Mouse (Mus musculus): Measurements from ENCODE around the gene Etnppl.

The Etnppl gene

DNA sequence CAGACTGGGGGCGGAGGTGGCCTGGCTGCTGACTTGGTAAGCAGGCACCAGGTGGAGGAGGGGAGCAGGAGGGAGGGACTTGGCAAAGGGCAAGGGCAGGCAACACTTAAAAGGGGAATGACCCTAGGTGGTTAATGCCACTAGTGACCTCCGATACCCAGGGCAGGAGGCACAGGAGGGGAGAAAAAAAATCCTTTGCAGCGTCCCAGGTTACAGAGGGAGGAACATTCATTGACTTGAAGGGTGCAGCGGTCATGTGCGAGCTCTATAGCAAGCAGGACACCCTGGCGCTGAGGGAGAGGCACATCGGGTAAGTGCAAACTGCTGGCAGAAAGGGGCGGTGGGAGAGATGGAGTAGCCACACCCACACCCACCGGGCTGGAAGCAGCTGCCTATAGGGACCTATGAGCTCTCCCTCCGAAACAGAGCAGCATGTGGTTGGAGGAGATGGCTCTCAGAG lies at the start of gene Etnppl:
Gene Etnppl (plus strand): TSS at position 10 of the 460 bp plus-strand sequence.
- peak; percentile 79 for DNase-seq

DNA sequence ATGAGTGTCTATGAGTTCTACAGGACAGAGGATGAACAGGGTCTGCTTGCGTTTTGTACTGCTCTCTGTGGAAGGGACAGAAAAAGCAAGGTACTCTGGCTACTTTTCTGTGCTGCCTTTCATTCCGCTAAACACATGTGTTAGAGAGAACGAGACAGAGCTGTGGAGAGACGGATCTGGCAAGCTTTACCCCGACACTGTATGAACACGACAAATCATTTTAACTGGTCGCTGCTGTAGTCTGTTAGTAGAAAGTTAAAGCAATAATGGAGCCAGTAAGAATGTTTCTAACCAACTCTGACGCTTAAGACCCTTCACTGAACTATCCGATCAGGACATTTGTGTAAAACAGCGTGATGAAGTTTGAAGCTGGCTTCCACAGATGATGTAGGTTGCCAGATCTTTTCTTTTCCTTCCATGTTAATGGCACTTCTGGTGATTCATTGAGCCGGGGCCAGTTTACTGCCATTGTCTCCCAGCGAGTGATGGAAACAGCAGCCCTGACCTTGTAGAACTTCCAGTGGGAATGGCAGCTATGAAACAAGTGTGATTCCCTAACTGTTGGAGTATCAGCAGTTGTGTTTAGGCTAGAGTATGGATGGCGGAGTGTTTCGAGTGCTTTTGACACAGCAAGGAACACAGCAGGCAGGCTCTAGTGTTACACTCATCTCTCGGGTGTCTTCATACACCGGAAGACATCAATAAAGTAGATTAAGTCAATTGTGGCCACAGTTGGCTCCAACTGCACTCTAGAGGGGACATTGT lies 48.7 kb upstream of the Etnppl start:
- no peak for DNase-seq

DNA sequence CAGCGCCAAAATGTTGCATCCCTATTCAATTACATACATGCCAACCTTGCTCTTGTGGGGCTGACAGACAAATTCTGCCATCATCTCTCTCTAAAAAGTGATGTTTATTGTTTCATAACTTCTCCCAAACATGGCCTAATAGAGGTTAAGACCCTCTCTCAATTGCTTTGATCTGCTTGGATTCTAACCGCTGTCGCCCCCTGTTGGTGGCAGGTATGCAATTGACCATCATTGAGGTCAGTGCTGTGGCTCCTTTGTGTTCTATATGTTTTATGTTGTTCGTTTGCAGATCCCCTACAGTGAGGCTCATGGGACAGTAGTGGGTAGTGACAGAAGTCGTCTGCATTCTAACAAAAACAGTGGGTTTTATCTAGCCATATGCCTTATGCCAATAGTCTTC lies 44.0 kb upstream of the Etnppl start:
- DNase-seq = no peak

DNA sequence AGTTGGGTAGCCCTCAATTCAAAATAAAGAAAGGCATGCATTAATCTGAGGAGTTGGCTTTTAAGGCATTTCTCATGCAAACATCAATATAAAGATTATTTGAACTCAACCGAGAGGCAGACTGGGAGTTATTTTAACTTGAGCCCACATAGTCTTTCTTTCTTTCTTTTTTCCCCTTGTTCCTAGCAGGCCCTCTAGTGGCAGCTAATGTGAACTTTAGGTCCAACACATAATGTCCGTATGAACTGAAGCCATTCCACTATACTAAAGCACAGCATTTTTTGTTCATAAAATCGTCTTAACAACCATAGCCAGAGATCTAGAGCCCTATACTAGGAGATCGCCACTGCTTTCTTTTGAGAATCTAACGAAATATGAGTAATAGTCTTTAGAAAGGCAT lies 42.6 kb upstream of the Etnppl start:
- no peak for DNase-seq

DNA sequence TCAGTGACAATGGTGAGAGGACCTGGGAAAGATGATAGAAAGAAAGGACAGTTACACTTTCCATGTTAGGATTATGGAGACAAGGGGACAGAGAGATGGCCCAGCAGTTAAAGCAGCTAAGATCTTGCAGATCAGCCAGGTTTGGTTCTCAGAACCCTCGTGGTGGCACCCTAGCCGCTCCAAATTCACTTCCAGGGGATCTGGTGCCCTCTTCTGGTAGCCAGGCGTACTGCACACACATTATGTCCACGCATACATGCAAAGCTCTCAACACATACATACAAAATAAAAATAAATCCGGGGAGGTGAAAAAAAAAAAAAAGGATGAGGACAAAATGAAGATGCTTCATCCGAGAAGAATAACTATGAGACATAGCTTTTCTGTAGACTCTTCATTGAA lies 40.6 kb upstream of the Etnppl start:
- no peak for DNase-seq

DNA sequence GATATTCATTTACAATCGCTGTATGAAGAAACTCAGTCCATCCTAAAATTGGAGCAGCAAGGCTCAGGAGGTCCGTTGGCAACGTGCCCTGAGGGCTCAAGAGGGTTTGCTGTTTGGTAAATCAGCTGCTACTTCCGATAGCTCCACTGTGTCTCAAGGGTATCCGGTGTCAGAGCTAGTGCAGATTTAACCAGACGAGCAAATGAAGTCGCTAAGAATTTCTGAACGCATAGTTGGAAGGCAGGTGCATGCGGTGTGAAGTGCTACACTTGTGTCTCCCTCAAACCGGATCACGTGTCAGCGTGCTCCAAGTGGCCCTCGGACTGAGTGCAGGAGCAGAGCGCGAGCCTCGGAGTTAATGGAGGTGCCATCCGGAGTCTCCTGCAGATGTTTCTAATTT lies 37.7 kb upstream of the Etnppl start:
- no peak for DNase-seq

DNA sequence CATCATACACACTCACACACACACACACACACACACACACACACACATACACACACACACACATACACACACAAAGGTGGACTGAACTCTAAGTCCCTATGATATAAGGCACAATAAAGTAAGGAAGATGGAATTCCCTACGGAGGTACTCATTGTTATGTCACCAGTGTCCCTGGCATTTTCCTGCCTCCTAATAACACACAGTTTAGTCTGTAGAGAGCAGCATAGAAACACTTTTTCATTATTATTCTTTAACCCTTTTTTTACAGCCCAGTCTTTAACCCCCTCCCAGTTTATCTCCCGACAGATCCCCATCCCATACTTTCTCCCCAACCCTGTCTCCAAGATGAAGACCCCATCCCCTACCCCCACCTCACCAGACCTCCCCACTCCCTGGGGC lies 35.7 kb upstream of the Etnppl start:
- DNase-seq = no peak

DNA sequence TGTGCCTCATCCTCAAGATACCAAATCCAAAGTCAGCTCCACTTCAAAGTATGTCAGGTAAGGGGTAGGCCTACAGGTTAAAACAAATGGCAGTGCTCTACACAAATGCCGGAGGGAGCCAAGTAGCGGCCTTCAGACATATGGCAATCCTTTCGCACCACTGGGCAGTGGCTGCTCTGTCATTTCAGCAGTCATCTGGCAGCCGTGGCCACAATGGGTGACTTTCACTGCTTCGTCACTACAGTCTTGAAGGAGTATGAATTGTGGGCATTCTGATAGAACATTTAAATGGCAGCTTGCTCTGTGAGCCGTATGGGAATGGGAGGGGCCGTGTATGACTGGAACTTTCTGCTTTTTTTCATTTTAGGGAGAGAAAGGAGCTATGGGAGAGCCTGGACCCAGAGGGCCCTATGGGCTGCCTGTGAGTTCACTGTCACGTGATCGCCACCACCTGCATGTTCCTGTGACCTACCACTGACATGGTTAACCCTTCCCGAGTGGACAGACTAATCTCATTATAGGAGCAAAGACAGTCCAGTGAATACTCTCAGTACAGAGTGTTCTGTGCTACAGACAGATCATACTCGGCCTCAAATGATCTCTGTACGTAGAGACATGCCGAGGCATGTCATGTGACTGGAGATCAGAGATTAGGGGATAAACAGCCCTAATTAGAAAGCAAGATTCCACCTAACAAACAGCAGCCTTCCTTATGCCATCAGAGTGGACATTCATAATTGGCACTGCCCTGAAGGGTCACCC lies 34.2 kb upstream of the Etnppl start:
- no peak for DNase-seq

DNA sequence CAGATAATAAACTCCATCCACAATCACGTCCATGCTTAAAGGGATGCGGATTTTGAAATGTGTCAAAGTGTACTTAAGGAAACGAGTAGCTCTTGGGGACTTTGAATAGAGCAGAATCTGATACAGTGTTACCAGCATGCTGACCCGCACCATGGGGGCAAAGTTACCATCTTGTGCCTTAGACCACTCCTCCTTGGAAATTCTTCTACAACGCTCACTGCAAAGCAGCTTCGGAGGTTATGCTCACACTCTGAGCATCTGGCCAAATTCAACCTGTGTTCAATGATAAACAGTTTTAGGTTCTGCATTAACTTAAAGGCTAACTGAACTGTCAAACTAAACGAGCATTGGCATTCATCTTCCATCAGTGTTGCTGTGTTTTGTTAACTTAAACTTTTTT lies 33.2 kb upstream of the Etnppl start:
- DNase-seq = peak; percentile 29

DNA sequence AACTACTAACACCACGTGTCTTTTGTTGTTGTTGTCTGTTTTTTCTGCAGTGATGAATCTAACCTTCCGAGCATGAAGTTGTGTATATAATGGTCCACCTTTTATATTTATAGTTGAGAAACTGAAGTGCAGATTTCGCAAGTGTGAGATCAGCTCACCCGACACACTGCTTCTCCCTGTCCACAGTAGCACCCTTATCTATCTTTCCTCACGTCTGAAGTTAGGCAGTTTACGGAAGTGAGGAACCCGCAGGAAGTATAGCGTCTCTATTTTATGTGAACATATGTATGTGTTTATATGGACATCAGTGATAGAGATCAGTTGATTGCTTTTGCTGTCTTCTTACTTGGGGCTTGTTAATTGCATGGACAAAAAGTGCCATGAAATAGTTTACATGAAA lies 22.2 kb upstream of the Etnppl start:
- no peak for DNase-seq

DNA sequence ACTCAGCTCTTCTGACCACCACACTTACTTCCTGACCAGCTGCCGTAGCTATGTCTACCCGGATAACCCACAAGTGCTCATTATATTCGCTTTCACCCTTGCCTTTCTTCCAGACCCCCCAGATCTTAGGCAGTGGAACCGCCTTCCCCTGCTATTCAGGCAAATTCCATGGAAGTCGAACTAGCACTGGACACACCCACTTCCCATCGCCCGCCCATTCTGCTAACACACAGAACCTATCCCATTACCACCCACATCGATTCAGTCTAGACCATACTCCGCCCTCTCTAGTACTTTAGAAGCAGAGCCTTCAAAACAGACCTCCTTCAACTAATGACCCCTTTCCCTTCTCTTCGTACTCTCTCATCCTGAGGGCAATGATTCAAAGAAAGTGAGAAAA lies 15.8 kb upstream of the Etnppl start:
- no peak for DNase-seq

DNA sequence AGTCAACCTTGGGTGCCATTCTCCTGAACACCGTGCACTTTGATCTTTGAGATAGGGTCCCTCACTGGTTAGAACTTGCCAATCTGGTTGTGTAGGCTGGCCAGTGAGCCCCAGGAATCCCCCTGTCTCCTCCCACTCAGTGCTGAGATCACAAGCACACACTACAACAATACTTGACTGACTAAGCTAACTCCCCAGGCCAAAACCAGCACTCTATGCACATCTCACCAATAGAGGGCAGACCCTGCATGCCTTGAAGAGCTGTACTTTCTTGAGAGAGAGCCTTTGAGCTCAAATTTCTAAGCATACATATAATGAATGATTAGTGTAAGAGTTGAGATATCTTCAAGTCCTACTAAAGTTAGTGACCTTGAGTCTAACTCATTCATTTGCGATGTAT lies 9.3 kb upstream of the Etnppl start:
- no peak for DNase-seq

DNA sequence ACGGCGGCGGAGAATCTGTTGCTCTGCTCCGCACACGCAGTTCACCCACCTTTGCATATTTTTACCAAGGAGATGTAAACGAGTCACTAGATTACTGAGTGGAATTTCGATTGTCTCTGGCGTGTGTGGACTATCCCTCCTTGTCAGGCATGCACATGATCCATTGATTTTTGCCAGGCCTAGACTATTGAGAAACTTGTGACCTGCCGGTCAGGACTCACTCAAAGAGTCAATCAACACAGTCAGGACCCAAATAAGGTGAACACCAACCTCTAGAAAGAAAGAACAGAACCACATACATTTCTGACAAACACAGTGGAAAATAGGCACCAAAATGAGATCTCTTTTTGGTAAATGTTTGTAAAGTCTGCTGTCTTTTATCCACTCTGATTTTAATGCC lies 2.8 kb upstream of the Etnppl start:
- no peak for DNase-seq

DNA sequence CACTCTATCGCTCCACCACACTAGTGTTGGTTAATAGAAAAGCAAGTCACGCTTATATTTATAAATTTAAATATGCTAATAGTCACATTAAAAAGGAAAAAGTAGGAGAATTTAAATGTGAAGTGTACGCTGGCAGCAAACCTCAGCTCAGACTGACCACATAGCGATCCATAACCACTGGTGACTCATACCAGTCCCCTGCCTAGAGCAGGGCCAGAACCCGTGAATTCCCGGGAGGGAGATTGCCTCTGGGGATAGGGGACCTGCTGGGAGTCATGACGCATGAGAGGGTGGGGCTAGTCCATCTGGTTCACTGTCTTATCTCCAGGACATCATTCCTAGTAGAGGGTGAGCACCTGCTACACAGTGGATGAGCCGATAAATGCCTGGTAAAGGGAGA lies 1.6 kb upstream of the Etnppl start:
- DNase-seq = no peak

DNA sequence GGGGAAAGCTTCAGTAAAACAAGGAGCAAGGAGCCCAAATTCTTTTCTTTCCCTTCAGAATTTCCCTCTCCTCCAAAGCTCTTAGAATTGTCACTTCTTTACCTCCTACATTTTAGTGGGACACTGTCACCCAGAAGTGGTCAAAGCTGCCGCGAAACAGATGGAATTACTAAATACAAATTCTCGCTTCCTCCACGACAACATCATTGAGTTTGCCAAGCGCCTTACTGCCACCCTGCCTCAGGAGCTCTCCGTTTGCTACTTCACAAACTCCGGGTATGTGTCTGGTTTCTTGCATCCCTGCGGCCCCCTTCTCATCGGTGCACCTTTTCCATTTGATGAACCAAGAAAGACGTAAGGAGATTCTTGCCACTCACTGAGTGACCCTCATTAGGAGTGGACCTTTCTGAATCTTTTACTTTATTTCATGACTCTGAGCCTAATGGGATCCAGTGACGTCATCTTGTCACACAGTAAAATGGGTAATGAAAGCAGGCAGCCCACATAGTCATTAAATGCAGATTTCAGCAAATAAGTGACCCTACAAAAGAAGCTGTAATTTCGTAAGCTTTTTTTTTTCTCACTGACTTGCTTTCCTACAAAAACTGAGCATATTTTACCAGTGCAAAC lies 3.4 kb downstream of the Etnppl start:
- no peak for DNase-seq

DNA sequence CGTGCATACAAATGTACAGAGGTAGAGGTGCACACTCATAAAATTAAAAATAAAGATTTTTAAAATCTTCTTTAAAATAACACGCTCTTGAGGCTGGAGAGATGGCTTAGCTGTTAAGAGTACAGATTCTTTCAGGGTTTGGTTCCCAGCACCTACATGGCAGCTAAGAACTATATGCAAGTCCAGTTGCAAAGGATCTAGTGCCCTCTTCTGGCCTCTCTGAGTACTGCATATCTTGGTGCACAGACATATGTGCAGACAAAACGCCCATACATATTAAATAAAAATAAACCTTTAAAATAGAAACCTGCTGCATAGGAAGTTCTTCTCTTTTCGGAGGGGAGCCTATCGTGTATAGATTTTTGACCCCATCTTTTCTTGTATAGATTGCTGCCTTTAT lies 11.1 kb downstream of the Etnppl start:
- no peak for DNase-seq

DNA sequence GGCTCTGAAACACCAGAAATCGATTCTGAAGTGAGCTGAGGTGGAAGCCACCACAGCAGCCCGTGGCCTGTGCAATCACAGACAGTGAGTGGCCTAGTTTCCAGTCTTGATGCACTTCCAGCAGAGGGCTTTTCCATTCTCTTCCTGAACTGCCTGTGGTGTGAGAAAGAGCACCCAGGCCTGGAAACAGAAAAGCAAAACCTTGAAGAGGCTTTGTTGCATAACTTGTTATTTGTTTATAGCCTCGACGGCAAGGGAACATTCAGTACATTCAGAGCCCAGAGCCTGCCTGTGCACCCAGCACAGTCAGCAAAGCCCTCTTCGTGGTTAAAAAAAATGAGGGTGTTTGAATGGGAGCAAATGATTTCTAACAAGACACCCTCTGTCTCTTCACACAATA lies 16.6 kb downstream of the Etnppl start:
- no peak for DNase-seq

DNA sequence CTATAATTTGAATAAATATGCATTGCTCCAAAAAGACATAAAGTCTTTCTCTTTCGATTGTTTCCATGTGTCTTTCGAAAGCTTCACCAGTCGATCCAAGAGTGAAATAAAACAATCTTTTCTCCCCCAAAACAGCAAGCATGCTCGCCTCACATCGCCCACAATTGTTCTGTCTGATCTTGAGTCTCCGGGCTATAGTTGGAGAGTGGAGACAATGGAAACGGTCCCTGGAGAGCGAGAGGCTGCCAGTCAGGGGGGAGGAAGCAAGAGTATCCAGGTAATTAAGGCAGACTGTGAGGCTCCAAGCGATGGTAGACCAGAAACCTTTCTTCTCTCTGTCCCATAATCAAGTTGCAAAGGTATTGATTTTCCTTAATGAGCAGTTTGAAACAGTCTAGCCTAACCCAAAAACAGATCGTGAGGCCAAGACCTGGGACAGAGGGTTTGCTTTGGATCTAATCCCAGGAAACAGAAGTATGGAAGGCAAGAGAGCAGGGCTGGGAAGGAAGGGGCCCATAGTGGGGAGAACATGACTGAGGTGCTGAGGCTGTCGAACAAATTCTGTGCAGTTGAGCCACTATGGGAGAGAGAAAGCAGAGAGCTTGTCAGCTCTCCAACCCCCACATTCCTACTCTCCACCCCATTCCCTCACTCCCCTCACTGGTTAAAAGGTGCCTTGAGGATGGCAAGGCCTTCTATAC lies 29.0 kb downstream of the Etnppl start:
- no peak for DNase-seq

DNA sequence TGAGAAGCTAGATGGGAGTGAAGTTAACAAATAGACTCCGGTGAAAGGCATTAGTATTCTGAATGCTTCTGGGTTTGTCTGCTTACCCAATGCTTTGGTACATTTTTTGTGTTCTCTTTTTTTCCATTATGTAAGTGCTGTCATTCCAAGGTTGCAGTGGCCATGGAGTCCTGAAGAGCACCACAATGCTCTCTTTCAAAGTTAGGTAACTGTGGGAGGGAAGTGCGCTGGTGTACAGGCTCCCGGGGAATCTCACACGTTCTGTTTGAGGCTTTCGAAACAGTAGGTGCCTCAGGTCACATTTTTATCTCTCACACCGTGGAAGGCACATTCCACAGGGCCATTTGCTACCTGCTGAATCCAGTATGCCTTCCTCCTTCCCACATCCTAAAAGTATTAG lies 32.3 kb downstream of the Etnppl start:
- no peak for DNase-seq

DNA sequence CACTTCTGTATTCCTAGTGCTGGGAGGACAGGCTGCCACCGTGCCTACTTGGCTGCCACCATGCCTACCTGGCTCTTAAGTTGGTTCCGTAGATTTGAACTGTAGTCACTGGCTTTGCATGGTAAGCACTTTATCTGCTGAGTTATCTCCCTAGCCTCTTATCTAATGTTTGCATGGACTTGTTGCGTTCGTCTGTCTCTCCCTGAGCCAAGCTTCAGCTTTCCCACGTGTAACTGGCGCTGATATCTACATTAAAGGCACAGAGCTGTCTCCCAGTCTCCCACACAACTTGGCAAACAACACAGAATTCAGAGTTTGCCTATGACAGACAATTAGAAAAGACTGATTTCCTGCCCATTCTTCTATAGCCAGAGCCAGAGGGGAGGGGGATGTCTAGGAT lies 43.4 kb downstream of the Etnppl start:
- no peak for DNase-seq

DNA sequence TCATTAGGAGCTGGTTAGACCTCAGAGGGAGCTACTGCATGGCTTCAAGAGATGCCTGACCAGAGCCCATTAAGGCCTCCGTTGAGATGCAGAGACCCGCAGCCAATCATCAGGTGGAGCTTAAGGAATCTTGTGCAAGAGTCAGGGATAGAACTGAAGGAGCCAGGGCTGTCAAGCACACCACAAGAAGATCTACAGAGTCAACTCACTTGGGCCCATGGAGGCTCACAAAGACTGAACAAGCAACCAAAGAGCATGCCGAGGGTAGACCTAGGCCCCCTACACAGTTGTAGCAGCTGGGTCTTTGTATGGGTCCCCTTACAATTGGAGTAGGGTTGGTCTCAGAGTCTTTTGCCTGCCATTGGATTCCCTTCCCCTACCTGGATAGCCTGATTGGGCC lies 45.2 kb downstream of the Etnppl start:
- DNase-seq = no peak

DNA sequence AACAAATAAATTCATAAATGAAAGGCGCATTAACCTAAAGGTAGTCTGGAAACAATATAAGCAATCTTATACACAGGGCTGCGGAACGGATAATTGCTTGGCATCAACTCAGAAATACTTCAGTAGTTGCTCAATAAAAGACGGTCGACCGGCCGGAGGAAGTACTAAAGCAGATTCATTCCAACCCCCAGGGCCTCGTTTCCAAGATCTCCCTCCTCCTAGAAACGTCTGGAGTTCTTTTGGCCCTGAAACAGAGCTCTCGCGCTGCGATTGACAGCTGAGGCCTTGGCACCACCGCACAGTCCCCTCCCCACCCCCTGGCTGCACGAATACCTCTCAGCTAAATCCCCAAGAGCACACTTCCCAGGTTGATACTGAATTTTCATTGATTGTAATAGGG lies 54.0 kb downstream of the Etnppl start:
- DNase-seq = no peak

DNA sequence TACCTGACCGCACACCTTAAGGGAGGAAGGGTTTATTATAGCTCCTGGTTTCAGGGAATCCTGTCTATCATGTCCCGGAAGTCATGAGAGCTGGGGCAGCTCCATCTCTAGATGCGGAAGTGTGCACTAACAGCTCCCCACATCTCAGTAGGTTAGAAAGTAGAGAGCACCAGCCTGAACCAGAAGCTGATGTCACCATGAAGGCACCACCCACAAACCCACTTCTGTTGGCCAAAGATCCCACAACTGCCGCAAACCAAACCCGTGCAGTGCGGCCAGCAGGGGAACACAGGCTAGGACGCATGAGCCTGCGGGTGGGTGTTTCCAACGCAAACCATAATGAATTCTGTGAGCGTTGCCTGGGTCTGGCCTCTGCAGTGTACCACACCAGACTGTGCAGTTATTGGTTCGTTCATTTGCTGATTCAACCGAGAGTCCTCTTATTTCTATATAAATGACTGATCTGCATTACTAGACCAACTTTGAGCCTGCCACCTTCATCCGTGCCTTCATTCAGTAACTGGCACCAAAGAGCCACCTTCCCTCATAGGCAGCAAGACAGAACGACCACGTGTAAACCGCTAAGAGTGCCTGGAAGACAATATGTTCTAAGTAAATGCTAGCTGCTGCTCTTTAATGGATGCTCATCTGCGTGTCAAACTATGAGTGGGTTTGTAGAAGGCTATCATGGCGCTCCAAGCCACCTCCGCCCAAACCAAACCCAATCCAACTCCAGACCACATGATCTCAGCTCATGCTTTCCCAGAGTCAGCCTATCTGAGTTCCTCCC lies 60.6 kb downstream of the Etnppl start:
- no peak for DNase-seq

Measured in kidney, adult 11 months (tissue).